Mouse (Mus musculus) left cerebral cortex, postnatal 14 days (tissue): Measurements from ENCODE around the gene Daam1. TPM values are rescaled to one million over a fixed set of nuclear protein-coding genes. Genes with fewer than 3 reads are reported as not detected.

Experiments used
- total RNA-seq, 2 experiments: library from RNA; stranded (reverse); gene quantifications; 2 replicates each; pipeline ENCODE4 v1.2.3; 2021

Gene Daam1
- total RNA-seq, 2 experiments from 2014 or later, result 65.9 to 67.3 TPM

Other genes with a start within 250 kb of the Daam1 start
- 10 to 100 TPM; 13.7 to 13.8 TPM for gene Gpr135, start 240.0 kb downstream of the Daam1 start, total RNA-seq